Mouse (Mus musculus): ENCODE measurements around the gene Selenbp2. TPM values are rescaled to one million over a fixed set of nuclear protein-coding genes. Genes with fewer than 3 reads are reported as not detected.
"Not testable (repeated sequence)": the region's sequence is repeated elsewhere in the genome, so short reads cannot be mapped to it uniquely, and the experiment has no call there.

The Selenbp2 gene
- total and polyA plus RNA-seq, 2 experiments from 2014 or later, result 3.7 to 42.5 TPM

GRCm38 (mm10) chr3:94690616-94691247, 2.6 kb upstream of the Selenbp2 start:
- Histone ChIP-seq H3K9me3 (replicated peaks; ENCODE audit: control insufficient read depth, low read length) (no peaks in the 10 kb centered on the region), H3K4me2 (ENCODE audit: low read depth, low read length) (no peak overlapping the region), H3K9ac (replicated peaks; ENCODE audit: low read depth, low read length) (no peak overlapping the region), H3K4me3 (ENCODE audit: low read depth, low read length) (no peak overlapping the region), H3K4me1 (ENCODE audit: control insufficient read depth, insufficient read depth) (no peaks in the 10 kb centered on the region), H3K27ac (ENCODE audit: low read depth) (no peak overlapping the region), H3K36me3 (replicated peaks; ENCODE audit: control insufficient read depth, insufficient read depth, low read length) (no peaks in the 10 kb centered on the region), H3K27me3 (ENCODE audit: control insufficient read depth, insufficient read depth, low read length) (no peaks in the 10 kb centered on the region)
- DNase-seq (ENCODE audit: low spot score) (no peak), ATAC-seq (ENCODE audit: insufficient read depth, low read depth) (no peak)
- no peak for TF ChIP-seq EP300 (IDR thresholded peaks at IDR 0.05; ENCODE audit: low read depth)
- no peak for TF ChIP-seq CTCF (IDR thresholded peaks at IDR 0.05; ENCODE audit: low read depth)

DNA sequence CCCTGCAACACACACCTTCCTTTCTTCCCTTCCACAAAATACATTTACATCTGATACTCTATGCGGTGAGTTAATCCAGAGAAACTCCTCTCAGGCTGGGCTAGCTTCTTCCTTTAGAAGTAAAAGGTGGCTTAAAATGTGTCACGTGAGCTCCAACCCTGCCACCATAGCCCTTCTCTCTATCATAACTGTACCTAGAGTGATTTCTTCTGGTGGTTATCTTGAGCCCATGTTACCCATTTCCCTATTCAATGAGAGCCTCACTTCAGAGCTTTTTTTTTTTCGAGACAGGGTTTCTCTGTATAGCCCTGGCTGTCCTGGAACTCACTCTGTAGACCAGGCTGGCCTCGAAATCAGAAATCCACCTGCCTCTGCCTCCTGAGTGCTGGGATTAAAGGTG, 1.7 kb upstream of the Selenbp2 start:
- not testable (repeated sequence) for H3K4me3 ChIP-seq (ENCODE audit: low read depth, low read length); H3K27ac ChIP-seq (ENCODE audit: low read depth); ATAC-seq (ENCODE audit: insufficient read depth, low read depth); H3K36me3 ChIP-seq (replicated peaks; ENCODE audit: control insufficient read depth, insufficient read depth, low read length); H3K4me1 ChIP-seq (ENCODE audit: control insufficient read depth, insufficient read depth); H3K9ac ChIP-seq (replicated peaks; ENCODE audit: low read depth, low read length); H3K4me2 ChIP-seq (ENCODE audit: low read depth, low read length); H3K9me3 ChIP-seq (replicated peaks; ENCODE audit: control insufficient read depth, low read length); H3K27me3 ChIP-seq (ENCODE audit: control insufficient read depth, insufficient read depth, low read length); DNase-seq (ENCODE audit: low spot score)
- 88% methylated on average over 4 of the region's 4 CpGs for WGBS

DNA sequence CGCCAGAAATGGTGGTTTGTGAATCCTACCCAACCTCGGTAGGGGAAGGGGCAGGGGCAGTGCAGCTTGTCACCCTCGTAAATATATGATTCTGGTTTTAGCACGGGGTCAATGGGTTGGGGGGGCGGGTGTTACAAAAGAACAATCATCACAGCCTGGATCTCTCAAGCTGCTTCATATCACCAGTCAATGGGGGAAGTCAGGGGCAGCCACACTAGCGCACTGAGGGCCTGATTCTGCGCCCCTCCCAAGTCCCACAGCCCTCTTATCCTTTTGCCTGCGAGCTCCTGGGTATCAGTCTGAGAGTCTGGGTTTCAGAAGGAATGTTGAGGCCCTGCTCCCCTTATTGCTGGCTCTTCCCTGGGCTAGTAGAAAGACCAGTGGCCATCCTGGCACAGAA, 518 bp downstream of the Selenbp2 start:
- not testable (repeated sequence) for H3K36me3 ChIP-seq (replicated peaks; ENCODE audit: control insufficient read depth, insufficient read depth, low read length); H3K4me3 ChIP-seq (ENCODE audit: low read depth, low read length); H3K4me2 ChIP-seq (ENCODE audit: low read depth, low read length); H3K27me3 ChIP-seq (ENCODE audit: control insufficient read depth, insufficient read depth, low read length); H3K9ac ChIP-seq (replicated peaks; ENCODE audit: low read depth, low read length); DNase-seq (ENCODE audit: low spot score); H3K27ac ChIP-seq (ENCODE audit: low read depth); H3K4me1 ChIP-seq (ENCODE audit: control insufficient read depth, insufficient read depth); ATAC-seq (ENCODE audit: insufficient read depth, low read depth); H3K9me3 ChIP-seq (replicated peaks; ENCODE audit: control insufficient read depth, low read length)
- WGBS, result 65% methylated on average over 5 of the region's 8 CpGs

DNA sequence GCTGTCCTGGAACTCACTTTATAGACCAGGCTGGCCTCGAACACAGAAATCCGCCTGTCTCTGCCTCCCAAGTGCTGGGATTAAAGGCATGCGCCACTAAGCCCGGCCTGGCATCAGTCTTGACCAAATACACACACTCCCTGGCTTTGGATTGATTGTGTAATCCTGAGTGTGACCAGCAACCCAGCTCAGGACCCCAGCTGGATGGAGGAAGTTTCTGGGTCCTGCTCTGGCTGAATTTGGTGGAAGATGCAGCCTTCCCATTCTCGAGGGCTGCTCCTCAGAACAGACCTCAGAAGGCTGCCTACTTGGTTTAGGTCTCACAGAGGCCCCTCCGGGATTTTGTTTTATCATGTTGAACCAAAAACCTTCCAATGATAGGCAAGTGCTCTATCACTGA, 2.2 kb downstream of the Selenbp2 start:
- ATAC-seq (ENCODE audit: insufficient read depth, low read depth); H3K4me2 ChIP-seq (ENCODE audit: low read depth, low read length); DNase-seq (ENCODE audit: low spot score); H3K9me3 ChIP-seq (replicated peaks; ENCODE audit: control insufficient read depth, low read length); H3K9ac ChIP-seq (replicated peaks; ENCODE audit: low read depth, low read length); H3K27me3 ChIP-seq (ENCODE audit: control insufficient read depth, insufficient read depth, low read length); H3K36me3 ChIP-seq (replicated peaks; ENCODE audit: control insufficient read depth, insufficient read depth, low read length); H3K27ac ChIP-seq (ENCODE audit: low read depth); H3K4me3 ChIP-seq (ENCODE audit: low read depth, low read length); H3K4me1 ChIP-seq (ENCODE audit: control insufficient read depth, insufficient read depth): not testable (repeated sequence)
- 77% methylated on average over 5 of the region's 6 CpGs for WGBS

- H3K4me2 ChIP-seq (ENCODE audit: low read depth, low read length); H3K36me3 ChIP-seq (replicated peaks; ENCODE audit: control insufficient read depth, insufficient read depth, low read length); ATAC-seq (ENCODE audit: insufficient read depth, low read depth); H3K9ac ChIP-seq (replicated peaks; ENCODE audit: low read depth, low read length); H3K9me3 ChIP-seq (replicated peaks; ENCODE audit: control insufficient read depth, low read length); H3K4me3 ChIP-seq (ENCODE audit: low read depth, low read length); H3K4me1 ChIP-seq (ENCODE audit: control insufficient read depth, insufficient read depth); DNase-seq (ENCODE audit: low spot score); H3K27me3 ChIP-seq (ENCODE audit: control insufficient read depth, insufficient read depth, low read length); H3K27ac ChIP-seq (ENCODE audit: low read depth): not testable (repeated sequence)
- 84% methylated on average over 4 of the region's 4 CpGs for WGBS
Observed at GRCm38 (mm10) chr3:94696257-94696656, 2.9 kb downstream of the Selenbp2 start.

GRCm38 (mm10) chr3:94702163-94702810, 8.9 kb downstream of the Selenbp2 start:
- not testable (repeated sequence) for ATAC-seq (ENCODE audit: insufficient read depth, low read depth); H3K9me3 ChIP-seq (replicated peaks; ENCODE audit: control insufficient read depth, low read length); H3K27me3 ChIP-seq (ENCODE audit: control insufficient read depth, insufficient read depth, low read length); H3K4me3 ChIP-seq (ENCODE audit: low read depth, low read length); H3K9ac ChIP-seq (replicated peaks; ENCODE audit: low read depth, low read length); H3K4me1 ChIP-seq (ENCODE audit: control insufficient read depth, insufficient read depth); DNase-seq (ENCODE audit: low spot score); H3K36me3 ChIP-seq (replicated peaks; ENCODE audit: control insufficient read depth, insufficient read depth, low read length); H3K27ac ChIP-seq (ENCODE audit: low read depth); H3K4me2 ChIP-seq (ENCODE audit: low read depth, low read length)
- 79% methylated on average over 5 of the region's 7 CpGs for WGBS

Measured in heart, postnatal 0 days (tissue).